Mouse (Mus musculus) T-cell, adult 2 months (primary cell): ENCODE results near the gene Zfp658.

Source experiments
- DNase-seq: peaks from one replicate; pipeline ENCODE4 v3.0.0; 2022; ENCODE audit warnings: low spot score

Zfp658 gene

DNA sequence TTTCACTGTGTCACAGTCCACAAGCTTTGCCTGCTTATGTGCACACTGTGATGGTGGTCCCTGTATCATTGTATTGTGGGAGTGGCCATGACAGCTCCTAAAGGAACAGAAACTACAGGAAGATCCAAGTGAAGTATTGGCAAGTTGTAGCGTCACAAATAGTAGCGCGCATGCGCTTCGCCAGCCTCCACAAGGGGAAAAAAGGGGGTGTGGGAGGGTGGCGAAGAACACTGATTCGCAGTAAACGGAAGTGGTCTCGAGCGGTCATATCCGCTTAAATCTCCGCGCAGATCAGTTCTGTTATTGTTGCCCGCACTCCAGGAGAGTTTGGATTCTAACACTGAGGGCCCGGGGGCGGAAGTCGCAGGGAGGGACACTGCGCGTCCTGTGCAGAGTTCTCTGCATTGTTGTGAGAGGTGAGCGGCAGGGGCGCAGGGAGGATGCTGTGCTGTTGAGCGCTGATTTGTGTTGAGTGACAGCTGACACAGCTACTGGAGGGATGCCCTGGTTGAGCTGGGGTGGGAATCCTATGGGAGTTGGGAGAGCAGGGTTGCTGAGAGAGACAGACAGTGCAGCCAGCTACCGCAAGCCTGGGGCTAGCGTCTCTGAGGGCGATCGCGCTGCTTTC is at the start of gene Zfp658:
Gene Zfp658 (plus strand): TSS at position 251 of the 628 bp plus-strand sequence.
- DNase-seq, result peak; percentile 94

DNA sequence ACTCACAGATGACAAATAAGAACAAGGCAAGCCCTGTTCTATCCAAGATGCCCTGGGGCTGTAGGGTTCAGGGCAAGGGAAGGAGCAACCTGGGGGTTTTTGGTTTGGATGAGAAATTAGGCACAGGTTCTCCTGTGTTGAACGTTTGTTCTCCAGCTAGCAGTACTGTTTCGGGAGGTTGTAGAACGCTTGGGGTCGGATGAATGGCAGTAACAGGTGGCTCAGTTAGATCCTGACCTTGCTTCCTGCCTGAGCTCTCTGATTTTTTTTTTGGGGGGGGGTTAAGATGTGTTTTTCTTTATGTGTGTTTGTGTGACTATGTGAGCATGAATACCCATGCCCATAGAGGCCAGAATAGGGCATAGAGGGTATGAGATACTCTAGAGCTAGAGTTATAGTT is 49.5 kb upstream of the Zfp658 start:
- no peak for DNase-seq

DNA sequence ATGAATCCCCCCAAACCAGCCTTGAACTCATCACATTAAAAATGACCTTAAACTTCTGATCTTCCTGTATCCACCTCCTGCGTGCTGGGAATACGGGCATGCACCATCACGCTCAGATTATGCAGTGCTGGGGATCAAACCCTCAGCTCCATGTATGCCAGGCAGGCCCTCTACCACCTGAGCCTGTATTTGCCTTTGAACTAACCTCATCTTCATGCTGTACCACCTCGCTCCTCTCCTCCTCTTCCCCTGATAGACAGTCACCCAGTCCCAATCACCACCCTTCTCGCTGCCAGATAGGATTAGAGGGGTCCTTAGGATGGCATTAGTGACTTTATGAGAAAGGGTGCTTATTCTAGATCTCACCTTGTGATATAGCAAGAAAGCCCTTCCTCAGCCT is 47.0 kb upstream of the Zfp658 start:
- no peak for DNase-seq

DNA sequence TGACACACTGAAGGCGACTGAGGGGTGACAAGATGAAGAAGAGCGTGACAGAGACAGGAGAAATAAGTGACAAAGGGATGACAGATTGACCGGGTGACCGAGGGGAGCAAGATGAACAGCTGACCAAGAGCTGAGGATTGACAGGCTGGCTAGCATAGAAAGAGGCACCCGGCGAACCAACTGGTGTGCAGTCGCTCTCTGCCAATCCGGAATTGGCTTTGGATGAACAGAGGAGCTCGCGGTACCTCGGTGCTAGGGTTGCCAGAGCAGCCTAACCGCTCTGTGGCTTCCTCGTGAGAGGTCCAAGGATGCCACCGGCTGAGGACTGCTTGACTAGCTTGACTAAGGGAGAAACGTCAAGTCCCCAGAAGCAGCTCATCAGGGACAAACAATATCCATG is 43.7 kb upstream of the Zfp658 start:
- DNase-seq, result no peak

DNA sequence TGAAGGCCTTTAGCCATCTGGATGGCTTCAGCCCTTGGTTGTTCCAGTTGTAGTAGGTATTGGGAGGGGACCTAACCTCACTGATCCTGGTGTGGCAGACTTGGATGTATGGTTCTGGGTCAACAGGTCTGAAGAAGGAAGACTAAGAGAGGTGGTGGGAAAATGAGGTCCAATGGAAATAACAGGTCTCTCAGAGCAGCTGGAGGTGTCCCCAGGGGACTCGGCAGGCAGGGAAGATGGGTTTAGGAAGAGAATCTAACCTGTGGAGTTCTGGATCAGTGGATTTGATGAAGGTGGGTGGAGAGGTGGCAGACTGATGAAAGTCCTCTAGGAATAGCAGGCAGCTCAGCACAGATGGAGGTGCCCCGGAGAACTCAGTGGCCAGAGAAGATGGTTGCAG is 39.3 kb upstream of the Zfp658 start:
- DNase-seq, result no peak

DNA sequence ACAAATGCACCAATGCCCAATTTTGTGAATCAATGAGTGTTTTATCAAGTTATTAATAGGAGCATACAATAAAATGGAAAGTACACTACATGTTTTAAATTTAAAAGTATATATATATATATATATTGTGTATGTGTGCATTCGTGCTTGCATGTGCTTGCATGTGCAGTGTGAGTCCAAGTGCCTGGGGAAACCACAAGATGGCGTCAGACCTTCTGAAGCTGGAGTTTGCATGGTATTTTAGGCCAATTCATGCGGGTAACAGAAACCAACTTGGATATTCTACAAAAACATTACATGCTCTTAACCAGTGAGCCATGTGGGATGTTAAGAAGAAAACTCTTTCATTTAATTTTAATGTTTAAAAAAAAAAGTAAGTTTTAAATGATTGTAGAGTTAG is 36.7 kb upstream of the Zfp658 start:
- DNase-seq, result no peak

DNA sequence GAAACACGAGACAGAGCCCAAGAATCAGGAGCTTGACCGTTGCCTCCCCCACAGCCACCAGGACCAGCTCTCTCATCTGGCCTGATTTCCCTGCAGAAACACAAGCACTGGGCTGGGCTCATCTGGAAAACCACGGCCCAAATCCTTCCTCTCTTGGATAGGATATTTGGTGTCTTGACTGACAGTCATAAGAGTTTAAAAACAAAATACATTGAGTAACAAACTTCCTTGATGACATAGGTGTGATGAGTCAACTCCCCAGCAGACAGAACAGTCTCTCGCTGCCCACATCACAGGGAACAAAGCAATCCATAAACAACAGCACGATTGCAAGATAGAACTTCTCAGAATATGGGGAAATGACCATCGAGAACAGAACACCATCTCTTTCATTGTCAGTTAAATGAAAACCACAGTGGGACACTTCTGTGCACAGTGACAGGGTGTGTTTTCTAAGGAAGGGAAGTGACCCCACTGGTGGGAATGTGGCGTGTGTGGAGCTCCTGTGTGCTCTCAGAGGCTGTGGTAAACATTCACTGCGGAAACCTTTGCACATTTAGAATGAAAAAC is 31.8 kb upstream of the Zfp658 start:
- no peak for DNase-seq

DNA sequence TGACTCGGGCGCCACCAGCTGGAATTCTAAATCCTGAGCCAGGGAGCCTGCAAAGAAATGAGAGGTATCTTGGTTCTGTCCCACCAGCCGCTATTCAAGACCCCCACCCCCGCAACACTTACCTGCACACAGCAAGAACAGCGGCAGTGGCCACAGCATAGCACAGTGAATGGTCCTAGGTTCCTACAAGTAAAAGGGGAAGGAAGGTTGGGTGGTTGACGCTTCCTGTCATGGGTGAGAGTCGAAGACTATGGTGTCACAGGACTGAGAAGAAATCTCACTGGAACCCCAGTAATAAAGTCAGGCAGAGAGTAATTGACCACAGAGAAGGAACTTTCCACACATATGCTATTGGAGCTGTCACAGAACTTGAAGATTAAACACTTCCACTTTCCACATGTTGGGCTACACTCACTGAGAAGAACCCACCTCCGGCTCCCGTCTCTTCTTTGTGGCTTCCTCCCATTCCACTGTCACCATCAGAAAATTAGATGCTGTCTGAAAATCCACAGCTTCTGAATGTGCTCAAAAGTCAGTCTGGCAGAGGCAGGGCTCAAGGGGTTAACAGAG is 29.0 kb upstream of the Zfp658 start:
- DNase-seq, result no peak

DNA sequence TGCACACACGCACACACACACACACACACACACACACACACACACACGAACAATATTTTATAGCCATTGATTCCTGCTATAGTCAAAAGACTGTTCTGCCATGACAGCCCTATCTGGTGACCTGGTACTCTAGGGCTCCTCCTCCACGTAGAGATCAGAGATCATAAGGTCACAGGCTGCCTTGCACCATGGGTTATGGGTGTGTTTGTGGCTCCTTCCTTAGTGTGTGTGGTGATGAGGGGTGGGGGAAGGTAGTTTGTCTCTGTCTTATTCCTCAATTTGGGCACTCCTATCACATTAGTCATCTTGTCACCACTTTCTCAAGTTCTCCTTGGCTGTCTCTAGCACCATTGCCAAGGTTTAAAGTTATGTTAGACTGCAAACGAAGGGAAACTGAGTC is 23.5 kb upstream of the Zfp658 start:
- DNase-seq, result no peak

DNA sequence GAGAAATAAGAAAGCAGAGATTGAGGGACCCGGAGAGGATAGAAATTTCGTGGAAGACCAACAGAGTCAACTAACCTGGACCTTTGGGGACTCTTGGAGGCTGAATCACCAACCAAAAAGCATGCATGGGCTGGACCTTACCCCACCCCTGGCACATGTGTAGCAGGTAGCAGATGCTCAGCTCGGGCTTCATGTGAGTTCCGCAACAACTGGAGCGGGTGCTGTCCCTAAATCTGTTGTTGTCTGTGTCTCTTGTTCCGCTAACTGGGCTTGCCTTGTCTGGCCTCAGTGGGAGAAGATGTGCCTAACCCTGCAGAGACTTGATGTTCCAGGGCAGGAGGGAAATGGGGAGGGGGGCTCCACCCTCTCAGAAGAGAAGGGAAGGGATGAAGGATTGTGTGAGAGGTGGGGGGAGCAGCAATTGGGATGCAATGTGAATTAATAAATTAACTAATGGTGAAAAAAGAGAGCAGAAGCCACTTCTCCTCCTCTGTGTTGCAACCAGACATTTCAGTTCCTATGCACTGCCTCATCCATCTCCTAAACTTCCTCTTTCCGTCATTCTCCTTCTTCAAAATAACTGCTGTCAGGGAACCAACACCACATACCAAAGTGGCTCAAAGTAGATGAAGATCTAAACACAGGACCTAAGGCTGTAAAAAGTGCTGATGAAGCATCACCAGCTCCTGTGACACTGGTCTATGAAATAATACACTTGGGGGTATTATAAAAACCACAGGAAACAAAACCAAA is 17.7 kb upstream of the Zfp658 start, which contains the start of gene Cd33:
Gene Cd33 (minus strand): TSS at position 204 of the 753 bp plus-strand sequence.
- no peak for DNase-seq

DNA sequence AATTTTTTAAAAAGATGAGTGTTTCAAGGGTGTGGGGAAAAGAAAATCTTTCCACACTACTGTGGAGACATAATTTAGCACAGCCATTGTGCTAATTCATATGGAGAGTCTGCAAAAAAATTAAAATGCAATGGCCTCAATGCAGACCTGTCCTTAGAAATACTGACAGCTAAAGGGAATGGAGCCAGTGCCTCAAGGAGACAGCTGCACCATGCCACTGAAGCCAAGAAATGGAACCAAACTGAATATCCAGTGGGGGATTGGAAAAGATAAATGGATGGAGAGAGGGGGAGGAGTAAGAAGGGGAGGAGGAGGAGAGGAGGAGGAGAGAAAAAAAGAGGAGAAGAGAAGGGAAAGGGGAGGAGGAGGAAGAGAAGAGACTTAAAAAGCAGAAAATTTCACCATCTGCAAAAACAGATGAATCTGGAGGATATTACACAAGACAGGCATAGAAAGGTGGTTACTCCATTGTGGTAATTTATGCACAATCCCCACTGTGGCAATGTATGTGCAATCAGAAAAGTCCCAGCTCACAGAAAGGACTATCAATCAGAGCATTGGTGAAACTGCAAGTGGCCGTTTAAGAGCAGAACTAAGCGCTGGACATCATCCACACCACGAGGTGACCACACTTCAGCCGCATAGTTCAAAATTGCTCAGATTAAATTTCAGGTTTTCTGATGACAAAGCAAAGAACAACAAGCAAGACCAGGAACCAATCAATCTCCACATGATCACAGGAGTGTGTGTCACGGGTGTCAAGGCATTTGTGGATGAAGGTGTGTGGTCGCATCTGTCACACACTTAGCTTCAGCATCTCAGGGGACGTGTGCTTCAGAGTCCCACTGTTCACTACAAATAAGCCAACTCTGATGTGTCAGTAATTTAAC is 16.2 kb upstream of the Zfp658 start:
- no peak for DNase-seq

DNA sequence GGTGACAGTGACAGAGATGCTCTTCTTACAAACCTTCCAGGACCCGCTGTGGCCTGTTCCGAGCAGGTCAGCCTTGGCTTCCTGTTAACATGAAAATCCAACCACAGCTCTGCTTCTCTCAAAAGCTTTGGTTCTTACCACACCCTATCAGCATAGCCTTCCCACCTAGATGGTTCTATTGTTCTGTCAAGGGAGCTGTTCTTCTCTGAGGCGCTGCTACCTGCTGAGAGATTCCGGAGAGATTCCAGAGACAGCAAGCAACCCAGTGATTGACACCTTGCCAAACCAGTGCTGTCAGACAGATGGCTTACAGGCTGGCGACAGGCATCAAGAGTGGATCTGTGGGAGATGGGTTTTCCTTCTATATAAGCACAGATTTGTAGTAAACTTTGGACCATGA is 14.4 kb upstream of the Zfp658 start:
- no peak for DNase-seq

DNA sequence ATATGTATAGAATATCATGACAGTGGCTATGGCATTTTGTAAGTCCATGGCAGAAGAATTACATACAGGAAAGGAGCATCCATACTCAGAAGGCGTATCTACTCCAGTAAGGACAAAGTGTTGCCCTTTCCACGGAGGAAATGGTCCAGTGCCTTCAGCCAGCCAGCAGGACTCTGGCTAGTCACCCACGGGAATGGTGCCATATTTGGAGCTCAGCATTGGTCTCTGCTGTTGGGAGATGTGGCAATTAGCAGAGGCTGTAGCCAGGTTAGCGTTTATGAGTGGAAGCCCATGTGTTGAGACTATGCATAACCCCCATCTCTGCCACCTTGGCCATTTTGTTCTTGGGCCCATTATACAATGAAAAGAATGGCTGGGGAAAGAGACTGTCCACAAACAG is 13.8 kb upstream of the Zfp658 start:
- DNase-seq, result no peak

DNA sequence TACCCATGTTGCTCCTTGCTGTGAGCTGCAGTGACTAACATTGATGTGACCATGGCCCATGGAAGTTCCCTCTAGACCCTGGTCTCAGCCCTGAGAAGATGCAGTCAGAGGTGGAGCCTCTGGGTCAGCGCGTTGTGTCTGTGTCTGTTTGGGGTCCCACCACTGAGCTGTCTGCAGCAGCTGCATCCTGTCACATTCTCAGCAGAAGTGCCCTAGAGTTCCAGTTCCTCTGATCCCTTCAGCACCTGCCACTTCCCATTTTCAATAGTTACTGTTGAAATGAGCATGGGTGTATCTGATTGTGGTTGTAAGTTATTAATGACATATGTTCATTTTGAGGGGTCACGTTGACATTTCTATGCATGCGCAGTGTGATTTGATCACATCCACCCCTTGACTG is 8.9 kb upstream of the Zfp658 start:
- DNase-seq, result no peak

DNA sequence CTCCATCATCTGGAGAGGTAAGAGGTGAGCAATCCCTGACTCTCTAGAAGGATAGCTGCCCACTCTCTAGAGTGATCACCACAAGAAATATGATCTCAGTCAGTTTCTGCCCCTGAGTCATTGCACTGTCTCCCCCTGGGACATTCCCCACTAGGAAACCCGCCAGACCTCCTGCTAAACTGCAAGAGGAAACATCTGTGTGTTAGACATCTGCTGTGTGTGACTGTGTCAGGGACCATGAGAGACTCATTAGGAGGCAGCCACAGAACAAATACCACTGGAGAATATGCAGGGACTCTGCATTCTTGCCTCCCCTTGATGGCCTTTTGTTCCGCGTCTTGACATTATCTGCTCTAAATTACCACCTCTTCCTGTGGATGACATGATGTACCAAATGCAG is 7.5 kb upstream of the Zfp658 start:
- no peak for DNase-seq

DNA sequence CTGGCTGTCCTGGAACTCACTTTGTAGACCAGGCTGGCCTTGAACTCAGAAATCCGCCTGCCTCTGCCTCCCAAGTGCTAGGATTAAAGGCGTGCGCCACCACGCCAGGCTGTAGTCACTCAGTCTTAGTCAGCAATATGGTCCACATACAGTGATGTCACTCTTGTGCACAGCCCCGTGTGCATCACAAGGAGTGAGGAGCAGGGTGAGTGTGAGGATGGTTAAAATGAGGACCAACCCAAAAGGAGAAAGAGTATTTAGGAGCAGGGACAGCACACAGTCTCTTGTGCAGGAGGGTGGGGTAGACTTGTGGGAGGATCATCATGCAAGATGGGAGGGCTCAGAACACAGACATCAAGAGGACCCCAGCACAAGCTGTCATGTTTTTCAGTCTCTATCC is 6.7 kb upstream of the Zfp658 start:
- no peak for DNase-seq

DNA sequence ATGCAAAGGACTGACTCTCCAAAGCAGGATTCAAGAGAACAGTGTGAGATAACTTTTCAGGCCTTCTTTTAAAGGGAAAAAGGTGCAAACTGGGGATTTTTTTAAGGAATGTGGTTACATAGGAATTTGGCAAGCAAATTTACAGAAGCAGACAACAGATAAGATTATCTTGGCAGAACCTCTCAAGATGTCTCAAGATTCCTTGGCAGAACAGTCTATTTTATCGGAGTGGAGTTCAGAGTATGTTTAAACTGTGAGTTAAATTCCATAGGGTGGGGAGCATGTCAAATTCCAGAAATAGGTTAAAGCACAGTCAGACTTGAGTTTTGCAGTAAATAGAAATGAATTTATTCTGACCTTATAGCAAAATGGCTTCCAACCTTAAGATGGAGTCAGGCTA is 5.2 kb upstream of the Zfp658 start:
- no peak for DNase-seq

DNA sequence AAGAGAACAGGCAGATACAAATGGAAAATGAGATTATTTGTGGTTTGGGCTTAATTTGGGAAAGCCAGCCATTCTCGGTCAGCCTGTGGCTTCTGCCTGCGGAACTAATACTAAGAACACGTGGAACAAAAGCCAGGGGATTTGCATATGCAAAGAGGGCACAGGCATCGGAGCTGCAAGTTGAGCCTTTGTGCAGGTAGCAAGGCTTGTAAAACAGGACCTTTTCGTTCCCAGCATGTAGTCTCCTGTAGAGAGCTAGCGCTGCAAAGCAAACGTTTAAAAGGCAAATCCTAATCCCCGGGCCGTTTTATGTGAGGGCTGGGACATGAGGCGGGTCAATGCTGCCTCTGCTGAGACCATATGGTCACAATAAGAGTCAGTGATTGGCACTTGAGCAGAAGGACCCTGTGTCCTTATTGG is 605 bp downstream of the Zfp658 start:
- DNase-seq, result peak; percentile 26

DNA sequence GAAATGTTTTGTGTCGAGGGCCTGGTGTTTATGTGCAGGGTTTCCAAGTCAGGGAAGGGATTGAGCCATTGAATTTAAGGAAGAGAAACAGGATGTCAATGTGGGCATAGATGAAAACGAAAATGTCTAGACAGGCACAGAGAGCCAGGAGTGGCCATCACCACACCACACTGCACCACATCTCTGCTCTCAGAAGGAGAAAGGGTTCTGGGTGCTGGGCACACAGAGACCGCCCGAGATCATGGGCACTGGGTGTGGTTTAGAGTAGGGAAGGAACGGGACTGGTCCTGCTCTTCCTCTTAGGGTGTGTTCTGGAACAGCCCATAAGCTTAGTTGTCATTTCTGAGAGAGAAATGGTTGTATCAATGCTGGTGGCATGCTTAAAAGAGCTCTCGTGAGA is 1.2 kb downstream of the Zfp658 start:
- DNase-seq, result no peak

DNA sequence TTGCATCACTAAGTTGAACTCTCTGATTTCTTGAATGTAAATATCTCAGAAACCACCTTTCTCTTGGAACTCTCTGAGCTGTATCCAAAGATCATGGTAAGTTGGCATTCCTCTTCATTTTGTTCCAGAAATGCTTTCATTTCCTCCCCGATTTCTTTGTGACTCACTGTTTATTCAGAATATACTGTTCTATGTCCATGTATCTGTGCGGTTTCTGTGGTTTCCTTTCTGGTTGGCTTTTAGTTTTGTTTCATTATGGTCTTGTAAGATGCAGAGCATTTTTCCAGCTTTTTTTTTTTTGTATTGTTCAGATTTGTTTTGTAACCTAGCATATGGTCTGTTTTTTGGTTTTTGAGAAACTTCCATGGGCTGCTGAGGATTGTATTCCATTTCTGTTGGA is 9.2 kb downstream of the Zfp658 start:
- DNase-seq, result no peak

DNA sequence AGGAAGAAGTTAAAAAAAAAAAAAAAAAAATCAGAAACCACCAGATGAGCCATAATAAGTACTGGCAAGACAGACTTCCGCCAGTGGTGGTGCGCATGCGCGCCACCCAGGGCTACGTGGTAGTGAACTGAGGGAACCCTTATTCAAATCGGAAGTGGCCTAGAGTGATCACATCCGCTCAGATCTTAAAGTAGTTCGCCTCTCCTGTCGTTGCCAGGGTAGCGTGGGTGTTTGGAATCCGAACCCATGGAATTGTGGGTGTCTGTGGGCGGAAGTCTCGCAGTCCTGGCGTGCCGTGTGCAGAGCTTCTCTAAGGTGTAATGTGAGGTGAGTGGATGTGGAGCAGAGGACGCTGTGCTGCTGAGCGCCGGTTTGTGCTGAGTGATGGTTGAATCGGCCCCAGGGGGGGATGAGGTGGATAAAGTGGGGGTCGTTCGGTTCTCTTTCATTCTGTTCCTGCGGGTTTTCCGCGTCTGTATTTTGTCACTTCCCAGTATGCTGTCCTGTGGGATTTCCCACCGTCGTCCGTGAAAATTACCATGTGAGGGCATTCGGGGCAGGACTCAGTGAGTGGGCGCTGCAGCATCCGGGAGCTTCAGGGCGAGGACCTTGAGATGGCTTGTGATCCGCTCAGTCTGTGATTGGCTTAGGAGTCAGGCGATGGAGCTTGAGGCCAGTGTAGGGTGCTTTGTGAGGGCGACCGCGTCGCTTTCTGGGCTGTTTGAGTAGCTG is 17.6 kb downstream of the Zfp658 start, which contains the start of gene Zfp719:
Gene Zfp719 (plus strand): TSS at position 171 of the 732 bp plus-strand sequence.
- peak; percentile 98 for DNase-seq
